Mouse (Mus musculus) ES-E14 (cell line): ENCODE data around the gene Bicra. TPM values are rescaled to one million over a fixed set of nuclear protein-coding genes. Genes with fewer than 3 reads are reported as not detected.

ENCODE experiments used
- DNase-seq: peaks from one replicate; pipeline ENCODE4 v3.0.0-alpha.2; 2013; ENCODE audit warnings: low read depth, low spot score
- H3K27ac ChIP-seq: 2 replicates; pipeline ENCODE4 v1.5.1; 2012; ENCODE audit warnings: low read depth, mild to moderate bottlenecking, low read length, moderate library complexity, mixed read lengths; ENCODE audit not compliant: poor library complexity, insufficient read depth, severe bottlenecking
- H3K36me3 ChIP-seq: 2 replicates; pipeline ENCODE4 v1.6.1; 2012; ENCODE audit warnings: mild to moderate bottlenecking, low read length, moderate library complexity, mixed read lengths; ENCODE audit not compliant: control insufficient read depth, poor library complexity, insufficient read depth, severe bottlenecking
- H3K4me1 ChIP-seq, 2 experiments: fragments of 150-350 bp in 1 of 2; sonication (generic) in 1 of 2; 2 replicates each; pipeline ENCODE4 v1.6.1; 2012; ENCODE audit warnings: low read length in 2 of 2, mild to moderate bottlenecking in 1 of 2, mixed read lengths in 1 of 2; ENCODE audit not compliant: control insufficient read depth in 2 of 2, insufficient read depth in 2 of 2, poor library complexity in 1 of 2
- H3K4me3 ChIP-seq, 2 experiments: fragments of 150-350 bp in 1 of 2; sonication (generic) in 1 of 2; 2 replicates each; pipeline ENCODE4 v1.5.1; 2012; ENCODE audit warnings: low read length in 2 of 2, low read depth in 1 of 2, mild to moderate bottlenecking in 1 of 2, mixed read lengths in 1 of 2; ENCODE audit not compliant: insufficient read depth in 1 of 2, poor library complexity in 1 of 2, severe bottlenecking in 1 of 2
- H3K9ac ChIP-seq: 2 replicates; pipeline ENCODE4 v1.6.1; 2012; ENCODE audit warnings: low read depth, mild to moderate bottlenecking, low read length, mixed read lengths; ENCODE audit not compliant: poor library complexity, insufficient read depth, severe bottlenecking
- H3K9me3 ChIP-seq: fragments of 150-350 bp; sonication (generic); 2 replicates; pipeline ENCODE4 v1.6.1; 2012; ENCODE audit warnings: low read depth, mild to moderate bottlenecking, low read length; ENCODE audit not compliant: control insufficient read depth, insufficient read depth
- CHD2 ChIP-seq: IDR thresholded peaks from 2 replicates; pipeline ENCODE4 v1.6.1; 2014; ENCODE audit warnings: mild to moderate bottlenecking, low read depth, low read length, inconsistent platforms
- HCFC1 ChIP-seq: IDR thresholded peaks from 2 replicates; pipeline ENCODE4 v1.6.1; 2012; ENCODE audit warnings: low read length, inconsistent platforms, borderline replicate concordance; ENCODE audit not compliant: insufficient read depth
- MAFK ChIP-seq: IDR thresholded peaks from 2 replicates; pipeline ENCODE4 v1.6.1; 2014; ENCODE audit warnings: mild to moderate bottlenecking, low read depth, low read length, inconsistent platforms; ENCODE audit not compliant: insufficient read depth
- ZC3H11A ChIP-seq: IDR thresholded peaks from 2 replicates; pipeline ENCODE4 v1.6.1; 2012; ENCODE audit warnings: low read depth, mild to moderate bottlenecking, inconsistent platforms, low read length, borderline replicate concordance
- ZNF384 ChIP-seq: IDR thresholded peaks from 2 replicates; pipeline ENCODE4 v1.6.1; 2012; ENCODE audit warnings: low read depth, low read length, inconsistent platforms
- in situ Hi-C, 2 experiments: fragments of 600-800 bp; cut with MboI; formaldehyde crosslinking; loops; one replicate each; pipeline ENCODE4 v1.15.1; 2025; ENCODE audit warnings: low sequenced_read_pairs in 2 of 2, inconsistent platforms in 1 of 2; ENCODE audit not compliant: unreplicated experiment in 2 of 2
- total RNA-seq: library from RNA; depleted of rRNA; stranded (reverse); fragments of 300-350 nt; gene quantifications from 2 replicates; pipeline ENCODE4 v1.2.3, GENCODE M21; 2012

The Bicra gene
- total RNA-seq, 1 experiment, result 3.6 TPM

GRCm38 (mm10) chr7:16033580-16034461 lies 13.9 kb downstream of the Bicra start:
- Histone ChIP-seq H3K9me3 (no peaks in the 10 kb centered on the region), H3K27ac (no peak overlapping the region), H3K9ac (no peak overlapping the region), H3K36me3 (no peaks in the 10 kb centered on the region; the same call in 1 of the 2 replicates), H3K4me1 (no peaks in the 10 kb centered on the region; a peak in 1 of 4 replicates), H3K4me3 (no peak overlapping the region)
- DNase-seq, result no peak
- in situ Hi-C loops, result no loop called here
- TF ChIP-seq HCFC1 (no peak), CHD2 (no peak), ZC3H11A (no peak), MAFK (no peak), ZNF384 (no peak)

- Histone ChIP-seq H3K27ac (no peak overlapping the region), H3K4me1 (no peaks in the 10 kb centered on the region; a peak in 1 of 4 replicates), H3K9ac (no peak overlapping the region), H3K36me3 (no peaks in the 10 kb centered on the region; the same call in 1 of the 2 replicates), H3K4me3 (no peak overlapping the region), H3K9me3 (no peaks in the 10 kb centered on the region)
- TF ChIP-seq MAFK, result no peak
- no peak for TF ChIP-seq ZNF384
- no peak for TF ChIP-seq HCFC1
- TF ChIP-seq ZC3H11A, result no peak
- TF ChIP-seq CHD2, result no peak
- in situ Hi-C loops, result no loop called here
- no peak for DNase-seq
Observed at GRCm38 (mm10) chr7:16033059-16033458, 14.7 kb downstream of the Bicra start.

- in situ Hi-C loops, result no loop called here
- H3K36me3 ChIP-seq, result no peaks in the 10 kb centered on the region; the same call in 1 of the 2 replicates
- no peak for DNase-seq
- H3K4me1 ChIP-seq, result no peaks in the 10 kb centered on the region
- no peak overlapping the region for H3K9ac ChIP-seq
- H3K27ac ChIP-seq, result no peak overlapping the region
- no peak overlapping the region for H3K4me3 ChIP-seq
- TF ChIP-seq ZNF384, result no peak
- TF ChIP-seq ZC3H11A, result no peak
- no peak for TF ChIP-seq MAFK
- no peak for TF ChIP-seq HCFC1
- TF ChIP-seq CHD2, result no peak
- H3K9me3 ChIP-seq, result no peaks in the 10 kb centered on the region
Observed at GRCm38 (mm10) chr7:16031072-16031471, 16.6 kb downstream of the Bicra start.

- Histone ChIP-seq H3K36me3 (no peaks in the 10 kb centered on the region; the same call in 1 of the 2 replicates), H3K9me3 (no peaks in the 10 kb centered on the region), H3K4me1 (no peaks in the 10 kb centered on the region; a peak in 1 of 4 replicates), H3K27ac (no peak overlapping the region), H3K9ac (no peak overlapping the region), H3K4me3 (no peak overlapping the region)
- in situ Hi-C loops, result no loop called here
- no peak for DNase-seq
- TF ChIP-seq ZNF384 (no peak), CHD2 (no peak), HCFC1 (no peak), MAFK (no peak), ZC3H11A (no peak)
Observed at GRCm38 (mm10) chr7:16028102-16028927, 19.4 kb downstream of the Bicra start.
